Mouse (Mus musculus): ENCODE measurements around the gene Slc16a14.

The Slc16a14 gene

GRCm38 (mm10) chr1:84912571-84912970 is 22.4 kb downstream of the Slc16a14 start:
- intact Hi-C loops (cut with DNase I), result no loop called here

GRCm38 (mm10) chr1:84910177-84910804 is 24.6 kb downstream of the Slc16a14 start:
- intact Hi-C loops (cut with DNase I), result no loop called here

GRCm38 (mm10) chr1:84904467-84904866 is 30.5 kb downstream of the Slc16a14 start:
- intact Hi-C loops (cut with DNase I), result no loop called here

- intact Hi-C loops (cut with DNase I), result no loop called here
These were observed 35.8 kb downstream of the Slc16a14 start for GRCm38 (mm10) chr1:84899156-84899555.

DNA sequence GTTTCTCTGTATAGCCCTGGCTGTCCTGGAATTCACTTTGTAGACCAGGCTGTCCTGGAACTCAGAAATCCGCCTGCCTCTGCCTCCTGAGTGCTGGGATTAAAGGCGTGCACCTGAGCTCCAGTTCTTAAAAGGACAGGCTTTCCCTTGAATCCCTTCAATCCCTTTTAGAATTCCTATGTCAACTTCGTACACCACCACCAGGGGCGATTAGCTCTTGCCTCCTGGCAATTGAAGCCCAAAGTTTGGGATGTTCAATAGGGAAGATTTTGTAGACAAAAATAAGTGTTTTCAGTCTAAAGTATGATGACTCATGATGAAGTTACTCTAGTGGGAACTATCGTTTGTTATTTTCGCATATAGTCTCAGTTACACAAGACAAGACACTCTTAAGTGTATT is 37.6 kb downstream of the Slc16a14 start:
- intact Hi-C loops (cut with DNase I), result no loop called here

DNA sequence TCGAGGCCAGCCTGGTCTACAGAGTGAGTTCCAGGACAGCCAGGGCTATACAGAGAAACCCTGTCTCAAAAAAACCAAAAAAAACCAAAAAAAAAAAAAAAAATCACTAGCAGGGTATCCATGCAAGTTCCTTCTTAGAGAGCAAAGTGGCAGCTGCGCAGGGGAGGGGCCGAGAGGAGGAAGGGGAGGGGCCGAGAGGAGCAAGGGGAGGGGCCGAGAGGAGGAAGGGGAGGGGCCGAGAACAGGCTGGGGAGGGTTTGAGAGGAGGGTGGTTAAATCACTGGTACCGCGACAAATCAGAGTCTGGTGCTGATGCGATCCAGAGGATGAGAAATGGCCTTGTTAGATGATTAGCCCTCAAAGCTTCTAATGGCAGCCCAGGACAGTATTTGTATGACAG is 43.2 kb downstream of the Slc16a14 start:
- intact Hi-C loops (cut with DNase I), result no loop called here

- intact Hi-C loops (cut with DNase I), result no loop called here
These were observed 44.4 kb downstream of the Slc16a14 start for GRCm38 (mm10) chr1:84890503-84890902.

DNA sequence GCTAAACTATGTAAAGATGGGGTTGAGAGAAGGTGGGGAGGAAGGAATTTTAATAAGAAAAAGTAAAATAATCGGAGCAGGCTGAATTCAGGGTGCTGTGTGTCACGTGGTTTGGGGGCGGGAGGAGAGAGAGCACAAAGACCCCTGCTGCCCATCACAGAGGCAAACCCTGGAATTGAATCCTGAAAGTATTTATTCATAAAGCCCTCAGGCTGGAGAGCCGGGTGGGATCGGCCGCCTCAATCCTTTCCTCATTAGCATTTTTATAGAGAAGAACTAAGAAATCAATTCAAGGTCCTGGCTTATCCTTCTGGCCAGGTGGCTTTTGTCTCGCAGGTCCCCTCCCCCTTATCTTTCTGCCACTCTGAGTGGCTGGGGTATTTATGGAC is 44.9 kb downstream of the Slc16a14 start:
- intact Hi-C loops (cut with DNase I), result no loop called here

DNA sequence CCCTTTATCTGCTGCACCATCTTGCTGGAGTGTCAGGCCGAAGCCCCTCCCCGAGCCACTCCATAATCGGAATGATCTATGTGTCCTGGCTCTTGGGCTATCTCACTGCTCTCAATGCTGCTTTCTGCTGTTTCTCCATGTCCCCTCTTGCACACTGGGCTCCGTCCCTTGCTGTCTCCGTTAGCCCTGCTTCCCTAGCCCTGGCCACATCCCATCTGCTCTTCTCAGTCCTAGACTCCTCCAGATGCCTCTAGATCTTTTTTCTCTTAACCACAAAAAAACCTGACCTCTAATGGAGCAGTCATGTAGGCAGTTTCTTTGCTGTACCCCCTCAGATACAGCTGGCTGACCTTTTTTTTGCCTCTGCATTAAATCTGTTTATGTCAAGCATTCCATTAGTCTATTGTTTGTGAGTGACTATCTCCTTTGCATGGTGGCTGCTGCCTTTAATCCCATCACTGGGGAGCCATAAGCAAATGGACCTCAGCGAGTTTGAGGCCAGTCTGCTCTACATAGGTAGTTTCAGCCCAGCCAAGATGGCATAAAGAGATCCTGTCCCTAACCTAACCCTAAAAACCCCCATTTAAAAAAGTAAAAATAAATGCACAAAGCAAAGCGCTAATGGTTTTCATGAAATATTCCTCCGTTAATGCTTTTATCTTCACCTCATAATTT is 45.5 kb downstream of the Slc16a14 start:
- intact Hi-C loops (cut with DNase I), result no loop called here

DNA sequence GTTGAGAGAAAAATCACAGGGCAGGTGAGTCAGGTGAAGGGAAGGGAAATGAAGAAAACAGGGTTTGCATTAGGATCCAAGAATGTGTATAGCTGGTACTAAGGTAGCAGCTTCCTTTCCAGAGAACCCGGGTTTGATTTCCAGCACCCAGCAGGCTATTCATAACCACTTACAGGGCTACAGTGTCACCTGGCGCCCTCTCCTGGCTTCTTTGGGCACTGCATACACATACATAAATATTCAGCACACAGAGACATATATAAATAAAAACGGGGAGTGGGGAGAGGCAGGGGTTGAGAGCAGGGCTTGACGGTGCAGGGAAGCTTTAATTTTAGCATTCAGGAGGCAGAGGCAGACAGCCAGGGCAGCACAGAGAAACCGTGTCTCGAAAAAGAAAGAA is 49.0 kb downstream of the Slc16a14 start:
- intact Hi-C loops (cut with DNase I), result no loop called here

- intact Hi-C loops (cut with DNase I), result no loop called here
These were observed 49.8 kb downstream of the Slc16a14 start for GRCm38 (mm10) chr1:84885174-84885573.

- intact Hi-C loops (cut with DNase I), result no loop called here
These were observed 51.0 kb downstream of the Slc16a14 start for GRCm38 (mm10) chr1:84883889-84884288.

- intact Hi-C loops (cut with DNase I), result no loop called here
These were observed 52.0 kb downstream of the Slc16a14 start for GRCm38 (mm10) chr1:84882937-84883336.

DNA sequence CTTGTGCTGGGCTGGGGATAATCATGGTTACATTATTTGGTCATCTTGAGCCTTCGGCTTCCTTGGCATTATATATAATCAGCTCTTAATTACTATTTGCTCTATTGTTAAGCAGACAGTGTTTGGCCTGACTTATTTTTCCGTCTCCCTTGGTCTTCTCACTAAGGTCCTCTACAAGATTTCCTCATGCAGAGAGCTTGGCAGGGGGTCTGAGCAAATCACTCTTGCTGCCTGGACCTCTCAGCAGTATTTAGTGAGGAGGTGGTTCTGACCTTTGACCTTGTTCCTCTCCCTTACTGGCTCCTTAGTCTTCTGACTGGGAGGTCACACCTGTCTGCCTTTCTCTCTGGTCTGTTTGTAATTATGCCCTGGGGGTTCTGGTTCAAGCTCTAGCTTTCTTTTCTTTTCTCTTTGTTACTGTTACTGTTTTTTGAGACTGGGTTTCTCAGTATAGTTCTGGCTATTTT is 52.8 kb downstream of the Slc16a14 start:
- intact Hi-C loops (cut with DNase I), result no loop called here

DNA sequence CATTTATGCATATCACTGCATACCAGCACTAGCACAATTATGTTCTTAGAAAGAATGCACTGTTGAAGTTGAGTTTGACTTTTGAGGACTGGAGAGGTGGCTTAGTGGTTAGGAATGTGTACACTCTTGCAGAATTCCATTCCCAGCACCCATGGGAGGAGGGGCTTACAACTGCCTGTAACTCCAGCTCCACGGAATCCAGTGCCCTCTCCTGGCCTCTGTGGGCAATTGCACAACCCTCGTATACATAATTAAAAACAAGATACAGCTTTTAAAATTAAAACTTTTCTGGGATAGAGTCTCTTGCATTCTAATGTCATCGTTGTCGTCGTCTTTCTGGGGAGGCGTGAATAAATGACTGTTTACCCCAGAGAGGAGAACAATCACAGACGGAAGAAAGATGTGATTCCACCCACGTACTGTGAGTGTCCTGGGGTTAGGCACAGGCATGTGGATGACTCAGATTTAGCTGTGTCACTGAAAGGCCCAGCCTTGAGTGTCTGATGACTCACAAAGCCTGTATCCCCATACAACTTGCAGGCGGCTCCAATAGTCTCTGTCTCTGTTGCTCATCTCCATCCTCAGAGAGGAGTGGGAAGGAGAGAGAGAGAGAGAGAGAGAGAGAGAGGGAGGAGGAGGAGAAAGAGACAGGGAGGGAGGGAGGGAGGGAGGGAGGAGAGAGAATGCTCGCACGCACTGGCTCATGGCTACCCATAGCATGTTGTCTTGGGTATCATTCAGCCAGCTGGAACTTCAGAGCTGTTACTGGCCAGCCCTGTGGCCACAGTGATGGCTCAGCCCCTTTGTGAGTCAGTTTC is 53.5 kb downstream of the Slc16a14 start:
- intact Hi-C loops (cut with DNase I), result loop anchor here (2.0 kb wide), 1 partner anchor 149 kb away; no protein-coding TSS in a partner anchor

GRCm38 (mm10) chr1:84879571-84880120 is 55.3 kb downstream of the Slc16a14 start:
- intact Hi-C loops (cut with DNase I), result loop anchor here (2.0 kb wide), 1 partner anchor 147 kb away; no protein-coding TSS in a partner anchor

DNA sequence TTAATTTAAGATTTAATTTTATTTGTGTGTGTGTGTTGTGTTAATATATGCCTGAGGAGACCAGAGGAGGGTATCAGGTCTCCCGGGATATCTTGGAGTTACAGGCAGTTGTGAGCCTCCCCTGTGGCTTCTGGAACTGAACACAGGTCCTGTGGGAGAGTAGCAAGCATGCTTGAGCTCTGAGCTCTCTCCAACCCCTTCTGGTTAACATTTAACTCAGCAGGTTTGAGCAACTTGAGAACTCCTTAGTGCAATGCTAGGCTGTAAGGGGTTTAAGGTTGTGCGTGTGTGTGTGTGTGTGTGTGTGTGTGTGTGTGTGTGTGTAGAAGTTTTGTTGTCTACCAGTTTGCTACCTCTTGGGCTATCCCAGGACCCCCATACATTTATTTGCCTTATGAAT is 57.3 kb downstream of the Slc16a14 start:
- intact Hi-C loops (cut with DNase I), result no loop called here

DNA sequence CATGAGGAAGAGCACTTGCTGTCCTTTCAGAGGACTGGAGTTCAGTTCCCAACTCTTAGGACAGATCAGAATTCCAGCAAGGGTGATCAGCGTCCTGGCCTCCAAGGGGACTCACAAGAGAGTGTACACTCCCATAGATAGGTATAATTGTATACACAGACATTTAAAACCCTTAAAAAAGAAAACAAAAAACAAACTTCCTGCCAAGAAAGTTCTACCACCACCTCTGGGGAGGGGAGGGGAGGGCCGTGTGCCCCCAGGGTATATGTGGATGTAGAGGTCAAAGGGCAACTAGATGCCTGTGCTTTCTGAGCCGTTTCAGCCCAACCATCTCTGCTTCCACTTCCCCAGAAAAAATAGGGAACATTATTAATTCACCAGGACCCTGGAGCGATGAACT is 62.0 kb downstream of the Slc16a14 start:
- intact Hi-C loops (cut with DNase I), result no loop called here

- intact Hi-C loops (cut with DNase I), result no loop called here
These were observed 62.8 kb downstream of the Slc16a14 start for GRCm38 (mm10) chr1:84872105-84872504.

- intact Hi-C loops (cut with DNase I), result no loop called here
These were observed 63.8 kb downstream of the Slc16a14 start for GRCm38 (mm10) chr1:84871131-84871530.

GRCm38 (mm10) chr1:84869498-84869897 is 65.4 kb downstream of the Slc16a14 start:
- intact Hi-C loops (cut with DNase I), result no loop called here

DNA sequence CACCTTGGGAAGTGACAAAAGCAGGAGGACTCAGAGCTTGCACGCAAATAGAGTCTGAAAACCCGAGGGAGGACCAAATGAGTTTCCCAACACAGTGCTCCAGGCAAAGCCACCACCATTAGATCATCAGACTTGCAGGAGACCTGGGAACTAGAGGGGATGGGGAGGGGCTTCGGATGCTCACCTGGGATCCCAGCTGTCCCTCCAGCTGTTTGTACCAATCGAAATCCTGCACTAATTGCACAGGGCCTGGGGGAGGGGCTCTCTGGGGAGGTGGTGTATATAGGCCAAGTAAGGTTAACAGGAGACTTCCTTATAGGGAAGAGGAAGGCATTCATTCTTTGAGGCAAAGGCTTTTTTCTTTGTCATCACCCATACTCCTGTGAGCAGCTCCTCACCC is 66.1 kb downstream of the Slc16a14 start:
- intact Hi-C loops (cut with DNase I), result no loop called here

All from adrenal gland (tissue).